Mouse (Mus musculus) myocyte (in vitro differentiated cells): ENCODE measurements around the gene Gm49661. TPM values are rescaled to one million over a fixed set of nuclear protein-coding genes. Genes with fewer than 3 reads are reported as not detected.

Experiments used
- H3K27me3 ChIP-seq: one replicate; pipeline ENCODE4 v1.6.1; 2011; ENCODE audit not compliant: control insufficient read depth, insufficient read depth, insufficient read length
- H3K36me3 ChIP-seq: one replicate; pipeline ENCODE4 v1.6.1; 2011; ENCODE audit not compliant: control insufficient read depth, insufficient read depth
- H3K4me2 ChIP-seq: one replicate; pipeline ENCODE4 v1.6.1; 2011; ENCODE audit warnings: low read depth, control low read depth
- H3K4me3 ChIP-seq: one replicate; pipeline ENCODE4 v1.5.1; 2011; ENCODE audit warnings: mild to moderate bottlenecking, control low read depth, moderate library complexity
- H3K79me2 ChIP-seq: one replicate; pipeline ENCODE4 v1.6.1; 2011; ENCODE audit not compliant: control insufficient read depth, insufficient read depth
- H3ac ChIP-seq: one replicate; pipeline ENCODE4 v1.6.1; 2011; ENCODE audit not compliant: control insufficient read depth, insufficient read length
- CEBPB ChIP-seq: IDR thresholded peaks from 2 replicates; pipeline ENCODE4 v1.6.1; 2011; ENCODE audit warnings: mild to moderate bottlenecking, moderate library complexity; ENCODE audit not compliant: poor library complexity, insufficient read depth, severe bottlenecking
- E2F4 ChIP-seq: IDR thresholded peaks from one replicate; pipeline ENCODE4 v1.6.1; 2011; ENCODE audit warnings: mild to moderate bottlenecking, control low read depth, moderate library complexity; ENCODE audit not compliant: insufficient read depth
- MAX ChIP-seq: IDR thresholded peaks from one replicate; pipeline ENCODE4 v1.6.1; 2011; ENCODE audit warnings: low read depth, mild to moderate bottlenecking, control low read depth
- MYOD1 ChIP-seq, 3 experiments: IDR thresholded peaks; one replicate each; pipeline ENCODE4 v1.6.1; 2011; ENCODE audit warnings: control low read depth in 2 of 3, low read depth in 2 of 3, mild to moderate bottlenecking in 2 of 3, moderate library complexity in 1 of 3; ENCODE audit not compliant: insufficient read length in 2 of 3, control insufficient read depth in 1 of 3
- MYOG ChIP-seq, 3 experiments: IDR thresholded peaks; one replicate each; pipeline ENCODE4 v1.6.1; 2011; ENCODE audit warnings: control low read depth in 2 of 3, low read depth in 2 of 3, mild to moderate bottlenecking in 2 of 3; ENCODE audit not compliant: insufficient read length in 2 of 3, control insufficient read depth in 1 of 3, insufficient read depth in 1 of 3
- POLR2A ChIP-seq: IDR thresholded peaks from one replicate; pipeline ENCODE4 v1.6.1; 2011; ENCODE audit warnings: low read depth, mild to moderate bottlenecking, control low read depth, moderate library complexity; ENCODE audit not compliant: insufficient read length
- POLR2AphosphoS2 ChIP-seq: IDR thresholded peaks from one replicate; pipeline ENCODE4 v1.6.1; 2011; ENCODE audit warnings: low read depth, control low read depth; ENCODE audit not compliant: insufficient read length
- REST ChIP-seq: IDR thresholded peaks from one replicate; pipeline ENCODE4 v1.6.1; 2011; ENCODE audit warnings: mild to moderate bottlenecking, control low read depth, moderate library complexity; ENCODE audit not compliant: insufficient read depth, insufficient read length
- SRF ChIP-seq: IDR thresholded peaks from one replicate; pipeline ENCODE4 v1.6.1; 2011; ENCODE audit warnings: low read depth; ENCODE audit not compliant: control insufficient read depth, insufficient read length
- TCF12 ChIP-seq: IDR thresholded peaks from one replicate; pipeline ENCODE4 v1.6.1; 2011; ENCODE audit warnings: mild to moderate bottlenecking, control low read depth; ENCODE audit not compliant: poor library complexity, insufficient read depth, severe bottlenecking
- TCF3 ChIP-seq: IDR thresholded peaks from one replicate; pipeline ENCODE4 v1.6.1; 2011; ENCODE audit warnings: low read depth, control low read depth; ENCODE audit not compliant: insufficient read length
- USF1 ChIP-seq: IDR thresholded peaks from one replicate; pipeline ENCODE4 v1.6.1; 2011; ENCODE audit warnings: low read depth, mild to moderate bottlenecking, control low read depth, moderate library complexity
- polyA plus RNA-seq: library from polyadenylated mRNA; unstranded; fragments of >200 nt; fragmentation: generic; extraction: Trizol; gene quantifications from one replicate; pipeline ENCODE4 v1.2.1, GENCODE M21; 2012; ENCODE audit warnings: missing spikeins

Gm49661 gene
- polyA plus RNA-seq, 1 experiment: not detected

DNA sequence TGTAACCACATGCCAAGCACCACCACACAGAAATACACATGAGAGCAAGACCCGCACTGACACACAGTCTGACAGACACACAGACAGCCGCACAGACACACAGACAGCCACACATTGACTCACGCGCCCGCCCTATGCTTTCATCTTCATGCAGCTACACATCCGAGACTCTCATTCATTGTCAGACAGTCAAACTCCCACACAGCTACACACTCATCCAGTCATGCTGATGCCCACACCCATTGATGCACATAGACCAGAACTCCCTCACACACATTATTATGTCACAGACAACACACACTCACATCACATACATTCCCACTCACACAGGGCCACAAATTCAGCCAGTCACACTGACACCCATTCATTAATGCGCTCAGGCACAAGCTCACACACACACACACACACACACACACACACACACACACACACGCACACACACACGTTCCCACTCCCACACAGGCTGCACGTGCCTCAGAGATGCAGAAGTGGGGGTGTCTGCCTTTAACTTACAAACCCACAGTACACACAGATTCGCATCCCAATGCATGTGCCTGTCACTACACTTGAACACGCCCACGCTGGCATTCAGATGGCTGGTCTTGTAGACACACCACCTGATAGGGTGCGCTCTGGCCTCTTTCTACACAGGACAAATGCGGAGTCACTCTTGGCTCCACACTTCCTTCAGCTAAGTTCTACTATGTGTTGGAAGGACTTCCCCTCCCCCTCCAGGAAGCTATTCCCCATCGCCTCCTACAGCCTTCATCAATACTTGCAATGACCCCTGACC lies 35.3 kb downstream of the Gm49661 start:
- Histone ChIP-seq H3K4me2 (no peak overlapping the region), H3K36me3 (no peaks in the 10 kb centered on the region), H3K79me2 (no peaks in the 10 kb centered on the region), H3ac (no peak overlapping the region), H3K27me3 (peaks cover 63% of the 10 kb centered on the region), H3K4me3 (no peak overlapping the region)
- TF ChIP-seq MYOD1 (IDR thresholded peaks at IDR 0.05; ENCODE audit: control insufficient read depth in 1 of 3, insufficient read length in 2 of 3, low read depth in 2 of 3): no peak
- TF ChIP-seq TCF3: no peak
- TF ChIP-seq MYOG (IDR thresholded peaks at IDR 0.05; ENCODE audit: control insufficient read depth in 1 of 3, insufficient read depth in 1 of 3, insufficient read length in 2 of 3, low read depth in 2 of 3): no peak
- TF ChIP-seq POLR2A: no peak
- no peak for TF ChIP-seq TCF12
- TF ChIP-seq POLR2AphosphoS2: no peak
- no peak for TF ChIP-seq USF1

DNA sequence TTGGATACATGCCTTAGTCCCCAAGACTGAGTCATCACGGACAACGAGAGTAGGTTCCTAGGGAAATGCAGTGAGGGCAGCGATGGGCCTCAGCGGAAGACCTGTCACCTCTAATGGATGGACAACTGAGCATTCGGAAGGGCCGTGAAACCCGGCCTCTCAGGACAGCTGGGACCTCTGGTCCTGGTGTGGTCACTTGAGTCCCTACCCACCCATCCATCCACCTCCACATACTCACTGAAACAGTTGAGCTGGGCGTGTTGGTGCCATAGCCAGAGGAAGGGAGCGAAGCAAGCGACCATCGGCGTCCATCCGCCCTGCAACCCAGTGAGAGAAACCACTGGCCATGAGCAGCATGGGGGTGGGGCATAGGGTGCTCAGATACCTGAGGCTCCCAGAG lies 38.7 kb downstream of the Gm49661 start:
- H3ac ChIP-seq: no peak overlapping the region
- no peak overlapping the region for H3K4me2 ChIP-seq
- H3K4me3 ChIP-seq: no peak overlapping the region
- no peaks in the 10 kb centered on the region for H3K36me3 ChIP-seq
- H3K27me3 ChIP-seq: peaks cover 38% of the 10 kb centered on the region
- H3K79me2 ChIP-seq: no peaks in the 10 kb centered on the region
- TF ChIP-seq POLR2A (no peak), MYOG (IDR thresholded peaks at IDR 0.05; ENCODE audit: control insufficient read depth in 1 of 3, insufficient read depth in 1 of 3, insufficient read length in 2 of 3, low read depth in 2 of 3) (no peak), MYOD1 (IDR thresholded peaks at IDR 0.05; ENCODE audit: control insufficient read depth in 1 of 3, insufficient read length in 2 of 3, low read depth in 2 of 3) (no peak), TCF12 (no peak), POLR2AphosphoS2 (no peak), TCF3 (no peak), USF1 (no peak), MAX (no peak), CEBPB (no peak), REST (no peak), SRF (no peak), E2F4 (no peak)

- no peak overlapping the region for H3K4me3 ChIP-seq
- no peak overlapping the region for H3ac ChIP-seq
- H3K36me3 ChIP-seq: no peaks in the 10 kb centered on the region
- peaks cover 20% of the 10 kb centered on the region for H3K27me3 ChIP-seq
- no peaks in the 10 kb centered on the region for H3K79me2 ChIP-seq
- H3K4me2 ChIP-seq: no peak overlapping the region
- no peak for TF ChIP-seq MYOG (IDR thresholded peaks at IDR 0.05; ENCODE audit: control insufficient read depth in 1 of 3, insufficient read depth in 1 of 3, insufficient read length in 2 of 3, low read depth in 2 of 3)
- TF ChIP-seq POLR2A: no peak
- no peak for TF ChIP-seq USF1
- TF ChIP-seq CEBPB: no peak
- no peak for TF ChIP-seq TCF3
- TF ChIP-seq TCF12: no peak
- no peak for TF ChIP-seq REST
- TF ChIP-seq E2F4: no peak
- TF ChIP-seq POLR2AphosphoS2: no peak
- TF ChIP-seq MAX: no peak
Measured at GRCm38 (mm10) chr8:84928456-84929306, 40.6 kb downstream of the Gm49661 start.

DNA sequence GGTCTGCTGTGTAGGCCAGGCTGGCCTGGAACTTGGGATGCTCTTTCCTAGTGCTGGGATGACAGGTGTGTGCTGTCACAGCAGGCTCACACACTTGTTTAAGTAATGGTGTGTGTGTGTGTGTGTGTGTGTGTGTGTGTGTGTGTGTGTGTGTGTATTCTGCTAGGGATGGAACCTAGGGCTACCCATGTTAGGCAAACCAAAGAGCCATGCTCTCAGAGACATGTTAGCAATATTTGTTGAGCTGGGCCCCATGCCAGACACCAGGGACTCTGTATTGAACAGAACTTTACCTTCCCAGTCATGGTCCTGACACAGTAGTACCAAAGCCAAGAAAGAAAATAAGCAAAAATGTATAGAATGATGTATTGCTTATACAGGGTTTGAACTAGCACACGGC lies 41.7 kb downstream of the Gm49661 start:
- Histone ChIP-seq H3K79me2 (no peaks in the 10 kb centered on the region), H3ac (no peak overlapping the region), H3K36me3 (no peaks in the 10 kb centered on the region), H3K4me2 (no peak overlapping the region), H3K4me3 (no peak overlapping the region), H3K27me3 (peaks cover 20% of the 10 kb centered on the region)
- TF ChIP-seq USF1 (no peak), REST (no peak), E2F4 (no peak), SRF (no peak), CEBPB (no peak), TCF3 (no peak), POLR2AphosphoS2 (no peak), POLR2A (no peak)
